Mouse (Mus musculus): ENCODE measurements around the gene Grik3. TPM values are rescaled to one million over a fixed set of nuclear protein-coding genes. Genes with fewer than 3 reads are reported as not detected.

Gene Grik3
- polyA plus RNA-seq (2017; shearing (Covaris generic)): not detected

GRCm38 (mm10) chr4:125490661-125491504 is at the start of gene Grik3:
TSS of gene Grik3 (plus strand) at chr4:125490700.
- no peak for ATAC-seq

DNA sequence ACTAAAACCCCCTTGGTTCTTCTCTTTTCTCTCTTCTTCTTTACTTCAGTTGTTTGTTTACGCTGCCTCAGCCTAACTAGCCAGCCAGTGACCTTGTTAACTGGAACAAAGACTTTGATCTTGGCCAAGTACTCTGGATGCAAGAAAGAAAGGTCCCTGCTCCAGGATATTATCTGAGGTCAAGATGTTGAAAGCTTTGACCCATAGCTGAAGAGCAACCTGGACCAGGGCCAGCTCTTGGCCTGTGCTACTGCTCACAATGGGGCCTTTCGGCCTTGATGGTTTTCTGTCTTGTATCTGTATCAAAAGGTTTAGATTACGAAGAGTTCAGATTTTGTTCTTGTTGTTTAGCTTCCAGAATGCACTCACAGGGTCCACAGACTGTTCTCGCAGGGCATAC is 48.7 kb upstream of the Grik3 start:
- no peak for ATAC-seq

DNA sequence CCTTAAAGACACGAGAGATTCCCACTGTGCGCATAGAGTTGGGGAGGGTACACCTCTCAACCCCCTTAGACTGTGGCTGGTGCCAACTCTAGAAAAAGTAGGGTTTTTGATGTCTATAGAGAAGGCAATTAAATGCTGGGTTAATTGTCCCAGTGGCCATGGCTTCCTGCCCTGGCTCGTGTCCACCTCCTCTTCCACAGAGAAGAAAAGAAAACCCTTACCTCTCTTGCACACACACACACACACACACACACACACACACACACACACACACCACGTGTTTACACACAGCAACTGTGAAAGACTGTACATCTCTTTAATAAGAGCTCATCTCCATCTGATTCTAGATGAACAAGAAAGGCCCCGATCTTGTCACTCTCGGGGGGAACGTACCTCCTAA is 46.1 kb upstream of the Grik3 start:
- no peak for ATAC-seq

- no peak for ATAC-seq
Observed at GRCm38 (mm10) chr4:125450602-125451321, 39.7 kb upstream of the Grik3 start.

- no peak for ATAC-seq
Observed at GRCm38 (mm10) chr4:125451821-125452220, 38.7 kb upstream of the Grik3 start.

DNA sequence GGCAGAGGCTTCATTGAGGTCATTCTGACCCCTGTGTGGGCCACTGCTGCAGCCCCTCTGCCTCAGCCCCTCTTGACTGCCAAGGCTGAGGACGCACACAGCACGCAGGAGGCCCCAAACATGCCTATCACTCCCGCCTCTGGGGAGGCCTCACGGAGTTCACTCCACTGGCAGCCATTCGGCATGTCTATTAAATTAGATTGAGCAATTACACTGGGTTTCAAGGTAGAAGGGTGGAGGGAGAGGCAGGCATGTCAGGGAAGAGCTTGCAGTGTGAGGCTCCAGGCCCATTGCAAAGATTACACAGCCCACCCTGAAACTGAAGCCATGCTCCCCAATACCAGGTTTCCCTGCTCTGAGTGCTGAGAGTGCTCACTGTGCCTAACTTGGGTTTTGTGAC is 34.0 kb upstream of the Grik3 start:
- no peak for ATAC-seq

DNA sequence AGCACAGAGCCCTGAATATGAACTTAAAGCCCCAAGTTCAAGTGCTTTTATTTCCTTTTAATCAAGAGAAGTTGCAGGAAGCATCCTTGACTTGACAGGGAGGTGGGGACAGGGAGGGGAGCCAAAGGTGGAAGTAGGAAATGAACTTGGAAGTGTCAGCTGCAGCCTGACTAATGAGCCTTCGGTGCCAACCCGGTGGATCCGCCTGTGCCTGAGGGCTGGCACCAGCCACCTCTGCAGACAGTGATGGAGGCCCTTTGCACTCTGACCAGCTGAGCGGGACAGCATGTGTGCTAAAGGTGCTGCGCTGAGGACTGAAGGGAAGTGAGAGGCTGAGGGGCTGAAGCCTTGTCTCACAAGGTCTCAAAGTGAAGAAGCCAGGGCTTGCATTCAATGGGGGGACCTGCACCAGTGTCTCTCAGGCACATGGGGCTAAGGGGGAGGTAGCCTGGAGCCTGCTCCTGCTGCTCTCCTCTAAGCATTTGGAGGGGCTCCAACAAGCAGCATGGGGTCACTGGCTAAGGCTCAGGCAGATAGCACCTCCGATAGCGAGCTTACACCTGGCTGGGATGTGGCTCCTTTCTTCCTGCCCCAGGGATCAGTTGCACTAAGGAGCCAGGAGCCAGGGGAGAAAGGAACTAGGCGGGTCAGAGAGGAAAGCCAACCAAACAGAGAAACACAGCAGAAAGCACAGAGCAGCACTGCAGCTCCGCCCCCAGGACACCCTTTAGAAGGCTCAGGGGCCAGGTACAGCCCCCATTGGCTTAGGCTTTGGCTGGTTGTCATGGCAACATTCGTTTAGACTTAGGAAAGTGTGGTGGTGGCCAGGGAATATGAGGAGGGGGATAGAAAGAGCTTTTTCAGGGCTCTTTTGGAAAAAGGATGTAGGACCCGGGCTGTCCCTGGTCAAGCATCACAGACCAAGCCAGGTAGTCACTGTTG is 33.1 kb upstream of the Grik3 start:
- no peak for ATAC-seq

DNA sequence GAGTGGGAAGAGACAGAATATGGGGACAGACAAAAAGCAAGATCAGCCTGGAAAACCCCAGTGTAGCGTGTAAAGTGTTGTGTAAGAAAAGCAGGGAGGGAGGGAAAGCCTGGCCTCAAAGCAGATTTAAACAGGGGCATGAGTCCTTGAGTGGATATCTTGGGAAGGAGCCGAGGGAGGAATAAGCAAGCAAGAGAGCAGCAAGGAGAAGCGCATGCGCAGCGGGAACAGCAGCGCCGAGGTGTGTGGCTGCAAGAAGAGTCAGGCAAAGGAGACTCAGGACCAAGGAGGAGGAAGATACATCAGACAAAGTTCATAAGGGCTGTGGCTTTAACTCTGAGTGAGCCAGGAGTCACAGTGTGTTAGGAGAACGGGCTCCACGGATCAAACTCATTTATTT is 30.7 kb upstream of the Grik3 start:
- ATAC-seq: no peak

GRCm38 (mm10) chr4:125469711-125470372 is 20.7 kb upstream of the Grik3 start:
- ATAC-seq: no peak

GRCm38 (mm10) chr4:125474903-125475302 is 15.6 kb upstream of the Grik3 start:
- no peak for ATAC-seq

GRCm38 (mm10) chr4:125478071-125478470 is 12.4 kb upstream of the Grik3 start:
- ATAC-seq: no peak

GRCm38 (mm10) chr4:125481256-125481655 is 9.2 kb upstream of the Grik3 start:
- ATAC-seq: no peak

- no peak for ATAC-seq
Observed at GRCm38 (mm10) chr4:125484131-125484530, 6.4 kb upstream of the Grik3 start.

DNA sequence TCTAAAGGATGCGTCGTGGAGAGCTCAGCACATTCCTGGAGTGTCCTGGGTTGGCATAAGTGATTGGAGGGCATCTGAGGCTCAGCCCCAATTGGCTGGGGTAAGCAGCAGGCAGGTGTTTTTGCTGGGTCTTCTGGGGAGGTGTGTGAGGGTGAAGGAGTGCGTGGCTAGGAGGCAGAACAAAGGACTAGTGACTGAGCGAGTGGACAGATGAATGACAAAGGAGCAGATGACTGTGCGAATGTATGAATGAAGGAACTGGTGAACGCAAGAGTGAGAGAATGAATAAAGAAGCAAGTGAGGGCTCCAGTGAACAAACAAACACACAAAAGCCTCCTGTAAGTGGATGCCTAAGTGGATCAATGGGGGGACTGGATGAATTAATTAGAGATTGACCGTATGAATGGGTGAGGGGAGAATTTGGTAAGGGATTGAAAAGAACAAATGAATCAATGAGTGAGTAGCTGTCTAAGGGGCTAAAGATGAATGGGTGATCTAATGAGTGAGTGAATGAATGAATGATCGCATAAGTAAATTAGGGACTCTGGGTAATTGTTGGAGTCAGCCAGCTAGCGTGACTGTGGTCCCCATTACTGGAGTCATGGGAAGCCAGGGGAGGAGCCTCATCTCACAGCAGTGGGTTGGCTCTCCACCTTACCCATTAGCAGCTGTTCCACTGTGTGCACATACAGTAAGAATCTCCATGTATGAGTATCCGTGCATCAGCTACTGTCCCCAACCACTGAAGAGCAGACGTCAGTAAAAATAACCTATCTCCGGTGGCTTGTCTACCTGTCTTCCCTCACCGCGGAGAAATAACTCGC is 4.9 kb upstream of the Grik3 start:
- ATAC-seq: no peak

- ATAC-seq: no peak
Observed at GRCm38 (mm10) chr4:125486616-125487015, 3.9 kb upstream of the Grik3 start.

- no peak for ATAC-seq
Observed at GRCm38 (mm10) chr4:125487031-125487430, 3.5 kb upstream of the Grik3 start.

GRCm38 (mm10) chr4:125488796-125489637 is 1.5 kb upstream of the Grik3 start:
- no peak for ATAC-seq

DNA sequence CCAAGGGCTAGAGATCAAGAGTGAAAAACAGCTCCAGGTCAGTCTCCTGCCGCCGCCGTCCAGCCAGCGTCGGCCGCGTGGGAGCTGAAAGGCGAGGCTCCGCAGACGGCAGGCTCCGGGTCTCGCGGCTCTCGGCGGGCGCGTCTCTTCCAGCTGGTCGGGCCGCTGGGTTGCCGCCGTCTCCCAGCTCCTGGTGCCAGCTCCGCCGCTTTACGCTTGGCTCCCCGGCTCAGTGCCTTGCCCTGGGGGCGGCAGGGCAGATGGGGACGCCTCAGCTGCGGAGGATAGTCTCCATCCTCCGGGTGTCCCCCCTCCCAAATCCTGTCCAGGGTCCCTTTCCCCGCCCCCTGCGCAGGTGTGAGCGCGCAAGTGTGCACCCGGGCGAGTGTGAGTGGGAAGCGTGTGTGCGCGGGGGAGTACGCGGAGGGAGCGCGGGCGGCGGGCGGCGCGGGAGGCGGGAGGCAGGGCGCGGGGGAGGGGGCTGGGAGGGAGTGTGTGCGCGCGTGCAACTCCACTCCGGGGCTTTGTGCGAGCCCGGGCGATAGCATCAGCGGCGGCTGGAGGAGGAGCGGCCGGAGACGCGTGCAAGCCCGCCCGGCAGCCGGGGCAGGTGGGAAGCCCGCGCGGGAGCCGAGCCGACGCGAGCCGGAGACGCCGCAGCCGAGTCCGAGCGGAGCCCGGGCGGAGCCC is 454 bp upstream of the Grik3 start:
- no peak for ATAC-seq

GRCm38 (mm10) chr4:125491505-125492121 is 1.1 kb downstream of the Grik3 start:
- no peak for ATAC-seq

Data from CD4-positive, CD25-positive, alpha-beta regulatory T cell, adult 4 months (primary cell).